Mouse (Mus musculus) kidney, adult 11 months (tissue): ENCODE measurements around the gene Scp2.
A peak's percentile ranks its signal among the peaks of the same experiment; 100 is the strongest.

ENCODE experiments used
- DNase-seq: peaks from one replicate; pipeline ENCODE4 v3.0.0; 2022

The Scp2 gene

GRCm38 (mm10) chr4:108057247-108057646, 87.6 kb downstream of the Scp2 start:
- no peak for DNase-seq

GRCm38 (mm10) chr4:108055873-108056272, 88.9 kb downstream of the Scp2 start:
- DNase-seq = no peak

- no peak for DNase-seq
These were observed 92.1 kb downstream of the Scp2 start for GRCm38 (mm10) chr4:108052673-108053072.

- peak; percentile 42 for DNase-seq
These were observed 93.0 kb downstream of the Scp2 start for GRCm38 (mm10) chr4:108051687-108052274.

- DNase-seq = no peak
These were observed 98.7 kb downstream of the Scp2 start for GRCm38 (mm10) chr4:108046136-108046535.

- DNase-seq = no peak
These were observed 99.4 kb downstream of the Scp2 start for GRCm38 (mm10) chr4:108045136-108046107.

GRCm38 (mm10) chr4:108037027-108037426, 107.8 kb downstream of the Scp2 start:
- no peak for DNase-seq

GRCm38 (mm10) chr4:108033041-108033764, 111.6 kb downstream of the Scp2 start:
- DNase-seq = no peak

- no peak for DNase-seq
These were observed 112.4 kb downstream of the Scp2 start for GRCm38 (mm10) chr4:108032352-108032849.

GRCm38 (mm10) chr4:108031502-108032351, 113.1 kb downstream of the Scp2 start:
- peak; percentile 43 for DNase-seq

GRCm38 (mm10) chr4:108030888-108031501, 113.8 kb downstream of the Scp2 start:
- no peak for DNase-seq

GRCm38 (mm10) chr4:108026193-108026592, 118.6 kb downstream of the Scp2 start:
- no peak for DNase-seq

- peak; percentile 81 for DNase-seq
These were observed 119.5 kb downstream of the Scp2 start for GRCm38 (mm10) chr4:108025269-108025668.

- peak; percentile 78 for DNase-seq
These were observed 120.2 kb downstream of the Scp2 start for GRCm38 (mm10) chr4:108024641-108025040.

GRCm38 (mm10) chr4:108023186-108023585, 121.6 kb downstream of the Scp2 start:
- peak; percentile 41 for DNase-seq

GRCm38 (mm10) chr4:108020178-108020577, 124.6 kb downstream of the Scp2 start:
- DNase-seq = no peak

- no peak for DNase-seq
These were observed 125.6 kb downstream of the Scp2 start for GRCm38 (mm10) chr4:108018961-108019921.

- no peak for DNase-seq
These were observed 126.4 kb downstream of the Scp2 start for GRCm38 (mm10) chr4:108018241-108018923.

- no peak for DNase-seq
These were observed 127.0 kb downstream of the Scp2 start for GRCm38 (mm10) chr4:108017839-108018238.

- DNase-seq = no peak
These were observed 128.5 kb downstream of the Scp2 start for GRCm38 (mm10) chr4:108016321-108016720.
